Mouse (Mus musculus): ENCODE measurements around the gene Sult2a3.

DNA sequence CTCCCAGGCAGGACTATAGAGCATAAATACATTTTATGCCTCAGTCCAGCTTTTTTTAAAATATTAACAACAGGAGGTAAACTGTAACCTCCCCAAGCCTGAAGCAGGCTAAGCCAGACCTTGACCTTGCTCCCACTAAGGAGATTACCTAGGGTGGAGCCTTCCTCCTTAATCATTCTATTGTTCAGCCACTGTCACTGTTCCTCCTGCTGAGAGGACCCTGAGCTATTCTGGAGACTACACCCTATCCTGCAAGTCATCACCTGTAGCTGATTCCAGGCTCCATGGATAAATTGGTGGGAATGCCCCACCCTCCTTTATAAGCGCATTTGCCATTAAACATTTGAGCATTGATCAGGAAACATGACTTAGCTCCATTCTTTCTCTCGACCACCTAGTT, 2.4 kb downstream of the Sult2a3 start:
- no peak for TF ChIP-seq CTCF (IDR thresholded peaks at IDR 0.05; ENCODE audit: control insufficient read depth, insufficient read depth, low read length)
- TF ChIP-seq POLR2A (IDR thresholded peaks at IDR 0.05; ENCODE audit: borderline replicate concordance, control insufficient read depth, low read depth, low read length): no peak
